Mouse (Mus musculus): Measurements from ENCODE around the gene Noxo1.
"Not testable (repeated sequence)": the region's sequence is repeated elsewhere in the genome, so short reads cannot be mapped to it uniquely, and the experiment has no call there.

The Noxo1 gene

GRCm38 (mm10) chr17:24677500-24678080, 18.4 kb upstream of the Noxo1 start:
- no peak for DNase-seq

DNA sequence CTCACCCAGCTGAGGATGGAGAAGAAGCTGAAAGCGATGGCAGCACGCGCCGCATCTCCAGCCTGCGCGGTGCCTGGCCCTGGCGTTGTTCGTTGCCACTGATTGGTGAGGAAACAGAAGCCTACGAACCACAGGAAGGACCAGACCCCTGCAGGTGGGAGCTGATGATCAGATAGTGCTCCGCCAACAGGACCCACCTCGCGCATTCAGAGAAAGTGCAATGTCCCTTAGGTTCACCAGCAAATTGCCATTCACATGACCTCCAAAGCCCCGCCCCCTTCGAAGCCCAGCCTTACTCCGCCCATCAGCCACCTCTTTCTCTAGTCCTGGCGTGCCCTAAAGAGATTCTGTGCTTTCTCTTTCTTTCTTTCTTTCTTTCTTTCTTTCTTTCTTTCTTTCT, 9.5 kb upstream of the Noxo1 start:
- peak; percentile 73 for DNase-seq

DNA sequence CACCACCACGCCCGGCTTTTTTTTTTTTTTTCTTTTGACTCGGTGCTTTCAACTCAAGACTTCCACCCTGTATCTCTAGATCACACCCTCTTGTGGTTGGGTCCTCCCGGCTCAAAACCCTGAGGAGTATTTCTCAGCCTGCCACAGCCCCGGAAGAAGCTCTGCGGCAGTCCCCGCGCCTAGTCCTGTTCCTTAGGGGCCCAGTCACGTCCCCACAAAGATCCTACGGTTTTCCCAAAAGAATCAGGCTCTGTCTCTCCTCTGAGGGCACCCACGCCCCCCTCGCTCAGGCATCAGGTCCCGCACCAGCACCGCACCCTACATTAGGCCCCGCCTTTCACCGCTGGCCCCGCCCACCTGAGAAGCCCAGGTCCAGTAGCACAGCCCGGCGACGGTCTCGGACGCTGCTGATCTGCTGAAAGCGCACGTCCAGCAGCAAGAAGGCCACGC, 8.9 kb upstream of the Noxo1 start:
- peak; percentile 84 for DNase-seq

DNA sequence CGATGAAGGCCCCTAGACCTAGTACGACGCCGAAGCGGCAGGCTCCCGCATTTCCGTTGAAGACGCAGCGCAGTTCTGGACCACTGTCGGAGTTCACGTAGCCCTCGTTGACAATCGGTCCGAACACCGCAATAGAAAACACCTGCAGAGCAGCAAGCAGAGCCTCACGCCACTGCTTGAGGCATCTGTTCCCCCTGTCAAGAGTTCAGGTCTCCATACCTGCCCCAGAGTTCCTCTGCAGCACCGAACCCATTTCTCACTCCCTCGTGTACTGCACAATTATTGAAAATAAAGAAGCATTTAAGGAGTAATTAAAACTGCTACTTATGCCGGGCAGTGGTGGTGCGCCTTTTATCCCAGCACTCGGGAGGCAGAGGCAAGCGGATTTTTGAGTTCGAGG, 8.4 kb upstream of the Noxo1 start:
- DNase-seq: no peak

DNA sequence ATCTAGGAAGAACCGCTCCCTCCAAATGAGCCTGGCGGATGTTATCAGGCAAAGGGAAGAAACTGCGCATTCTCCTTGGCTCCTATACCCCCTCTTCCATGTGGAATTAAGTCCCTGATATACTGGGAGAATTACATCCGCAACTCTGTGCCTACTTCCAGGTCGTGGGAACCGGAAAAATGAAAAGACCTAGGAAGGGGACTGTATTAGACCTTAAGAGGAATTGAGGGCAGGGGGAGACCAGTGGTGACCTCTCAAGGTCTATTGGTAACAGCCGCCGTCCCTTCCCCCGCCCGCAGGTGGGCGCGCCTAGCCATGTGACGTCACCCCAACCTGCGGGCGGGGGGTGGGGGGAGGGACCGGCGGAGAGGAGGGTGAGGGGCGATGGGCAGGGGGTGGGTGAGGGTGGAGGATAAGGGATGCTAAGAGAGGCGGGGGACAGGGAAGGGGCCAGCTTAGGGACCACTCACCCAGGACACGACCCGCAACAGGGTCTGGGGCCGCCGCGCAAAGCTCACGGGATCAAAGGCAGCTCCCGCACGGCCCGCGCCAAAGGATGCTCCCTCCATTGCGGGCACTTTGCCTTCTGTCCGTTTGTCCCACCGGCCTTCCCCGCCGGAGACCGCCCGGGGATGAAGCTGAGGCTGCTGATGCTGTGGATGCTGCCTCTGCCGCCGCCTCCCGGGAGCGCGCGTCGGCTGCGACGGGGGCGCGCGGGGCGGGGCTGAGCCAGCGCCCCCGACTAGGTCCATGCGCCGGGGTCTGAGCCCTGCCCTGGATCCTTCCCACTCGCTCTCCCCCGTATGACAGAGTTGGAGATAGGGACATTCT, 6.6 kb upstream of the Noxo1 start, which contains the start of gene Syngr3:
Gene Syngr3 (minus strand): TSS at position 705 of the 831 bp plus-strand sequence.
- no peak for DNase-seq

- no peak for DNase-seq
These were observed 3.6 kb upstream of the Noxo1 start for GRCm38 (mm10) chr17:24692385-24692784.

DNA sequence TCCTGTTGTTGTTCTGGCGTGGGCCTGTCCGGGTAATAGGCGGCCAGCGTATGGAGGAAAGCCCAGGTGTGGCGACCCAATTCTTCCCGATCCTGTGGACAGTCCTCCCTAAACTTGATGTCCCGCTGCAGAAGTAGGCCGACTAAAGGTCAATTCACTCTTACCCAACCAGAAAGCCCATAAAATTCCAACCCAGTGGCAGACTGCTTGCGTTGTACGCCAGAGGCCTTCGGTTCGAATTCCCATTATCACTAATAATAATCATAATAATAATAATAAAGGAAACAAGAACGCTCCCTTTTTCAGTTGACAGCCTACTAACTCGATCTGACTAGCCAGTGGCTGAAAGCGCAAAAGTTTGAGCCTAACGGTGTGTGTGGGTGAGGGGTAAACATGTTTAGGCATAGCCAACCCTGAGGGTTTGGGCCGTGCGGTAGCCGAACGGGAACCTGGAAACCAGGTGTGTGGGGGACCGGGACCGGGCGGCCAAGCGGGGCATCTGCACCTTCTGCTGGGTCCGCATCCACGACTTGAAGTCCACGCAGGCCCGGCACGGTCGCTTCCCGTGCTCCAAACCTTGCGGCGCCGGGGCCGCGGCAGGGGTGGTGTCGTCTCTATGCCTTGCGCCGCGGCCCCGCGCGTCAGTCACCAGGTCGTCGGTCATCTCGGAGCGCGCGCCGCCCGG, 566 bp upstream of the Noxo1 start:
- peak; percentile 10 for DNase-seq

- no peak for DNase-seq
These were observed 2.0 kb downstream of the Noxo1 start for GRCm38 (mm10) chr17:24697985-24698384.

GRCm38 (mm10) chr17:24698715-24699114, 2.7 kb downstream of the Noxo1 start:
- no peak for DNase-seq

DNA sequence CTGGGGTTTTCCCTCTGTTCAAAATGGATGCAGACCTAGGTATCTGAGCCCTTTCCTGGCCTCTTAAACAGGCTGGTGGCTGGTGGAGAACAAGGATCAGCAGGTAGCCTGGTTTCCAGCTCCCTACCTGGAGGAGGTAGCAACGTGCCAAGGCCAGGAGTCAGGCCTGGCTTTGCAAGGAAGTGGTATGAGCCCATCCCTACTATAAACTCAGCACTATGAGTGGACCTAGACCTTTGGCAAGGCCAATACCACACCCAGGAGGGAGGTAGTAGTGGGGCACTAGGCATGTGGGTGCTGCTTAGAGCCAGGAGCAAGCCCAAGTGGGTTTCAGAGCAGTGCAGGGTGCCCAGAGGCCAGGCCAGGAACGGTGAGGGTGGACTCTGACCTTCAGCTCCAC, 3.4 kb downstream of the Noxo1 start:
- no peak for DNase-seq

- no peak for DNase-seq
These were observed 5.2 kb downstream of the Noxo1 start for GRCm38 (mm10) chr17:24701251-24701650.

GRCm38 (mm10) chr17:24705821-24706220, 9.8 kb downstream of the Noxo1 start:
- no peak for DNase-seq

GRCm38 (mm10) chr17:24706982-24707800, 11.2 kb downstream of the Noxo1 start, which contains the start of gene Tbl3:
Tbl3 (minus strand) TSS chr17:24707660.
- peak; percentile 98 for DNase-seq

GRCm38 (mm10) chr17:24707801-24708425, 11.9 kb downstream of the Noxo1 start:
- peak; percentile 15 for DNase-seq

DNA sequence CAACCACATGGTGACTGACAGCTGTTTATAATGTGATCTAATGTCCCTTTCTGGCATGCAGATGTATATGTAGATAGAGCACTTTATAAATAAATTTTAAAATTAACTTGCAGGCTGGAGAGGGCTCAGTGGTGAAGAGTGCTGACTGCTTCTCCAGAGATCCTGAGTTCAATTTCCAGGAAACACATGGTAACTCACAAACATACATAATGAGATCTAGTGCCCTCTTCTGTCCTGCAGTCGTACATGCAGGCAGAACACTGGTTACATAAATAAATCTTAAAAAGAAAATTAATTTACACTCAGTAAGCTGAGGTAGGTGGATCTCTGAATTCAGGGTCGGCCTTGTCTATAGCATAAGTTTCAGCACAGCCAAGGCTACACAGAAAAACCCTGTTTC, 12.6 kb downstream of the Noxo1 start:
- peak; percentile 55 for DNase-seq

GRCm38 (mm10) chr17:24715556-24715955, 19.5 kb downstream of the Noxo1 start:
- no peak for DNase-seq

DNA sequence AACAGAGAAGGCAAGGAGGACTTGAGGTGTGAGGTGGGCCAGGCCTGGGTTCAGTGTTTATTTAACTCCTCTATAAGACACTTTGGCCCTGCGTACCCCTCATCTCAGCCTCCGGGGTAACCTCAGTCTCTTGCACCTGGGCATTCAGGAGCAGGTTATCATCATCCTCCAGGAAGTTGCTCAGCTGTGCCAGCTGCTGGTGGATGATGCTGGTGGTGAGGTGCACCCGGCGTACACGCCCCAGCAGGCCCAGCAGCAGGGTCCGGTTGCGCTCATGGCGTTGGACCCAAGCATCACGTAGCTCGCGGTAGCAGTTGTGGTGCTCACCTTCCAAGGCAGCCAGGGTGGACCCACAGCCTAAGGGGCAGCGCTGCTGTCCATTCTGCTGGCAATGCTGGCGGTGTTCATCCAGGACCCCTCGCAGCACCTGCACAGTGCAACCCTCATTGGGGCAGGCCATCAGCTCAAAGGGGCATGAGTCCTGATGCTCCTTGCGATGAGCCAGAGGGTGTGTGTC, 20.2 kb downstream of the Noxo1 start:
- DNase-seq: no peak

GRCm38 (mm10) chr17:24717943-24718342, 21.9 kb downstream of the Noxo1 start, which contains the start of the genes Rnf151 and Rps2:
Rnf151 (minus strand) TSS chr17:24718063.
Rps2 (plus strand) TSS chr17:24718116.
- no peak for DNase-seq

- DNase-seq: not testable (repeated sequence)
These were observed 22.9 kb downstream of the Noxo1 start for GRCm38 (mm10) chr17:24718938-24719337.

DNA sequence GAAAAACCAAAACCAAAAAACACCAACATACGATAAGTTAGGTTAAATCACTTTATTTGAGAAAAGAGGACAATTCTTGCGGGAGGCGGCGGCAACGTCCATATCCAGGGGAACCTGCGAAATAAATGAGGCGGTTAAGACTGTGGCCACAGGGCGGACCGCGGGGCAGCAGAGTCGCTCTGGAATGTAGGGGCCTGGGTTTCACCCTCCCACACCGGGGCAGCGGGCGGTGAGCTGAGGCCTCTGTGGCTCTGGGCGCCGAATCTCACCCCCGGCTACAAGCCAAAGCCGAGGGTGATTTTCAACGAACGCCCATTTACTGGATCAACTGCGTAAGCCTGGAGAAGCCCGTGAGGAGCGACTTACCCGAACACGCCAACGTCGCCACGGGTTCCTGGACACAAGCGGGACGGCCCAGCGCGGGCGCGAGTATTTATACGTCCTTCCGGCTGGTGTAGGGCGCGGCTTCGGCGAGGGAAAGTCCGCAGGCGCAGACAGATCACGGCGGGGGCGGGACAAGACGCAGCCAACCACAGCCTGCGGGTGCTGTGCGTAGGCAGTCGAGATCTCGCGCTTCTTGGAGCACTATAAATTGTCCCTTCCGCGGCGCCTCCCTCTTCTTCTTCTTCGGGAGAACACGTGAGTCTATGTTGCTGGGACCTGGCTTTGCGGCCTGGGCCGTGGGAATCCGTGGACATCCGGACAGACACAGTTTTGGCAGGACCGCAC, 23.6 kb downstream of the Noxo1 start:
- DNase-seq: peak; percentile 99

GRCm38 (mm10) chr17:24720616-24721015, 24.6 kb downstream of the Noxo1 start:
- not testable (repeated sequence) for DNase-seq
